Mouse (Mus musculus): Measurements from ENCODE around the gene Tprgl. TPM values are rescaled to one million over a fixed set of nuclear protein-coding genes. Genes with fewer than 3 reads are reported as not detected.

Gene Tprgl
- 247 and 337 TPM in 2 replicates for polyA plus RNA-seq (2012; rRNA removed)

DNA sequence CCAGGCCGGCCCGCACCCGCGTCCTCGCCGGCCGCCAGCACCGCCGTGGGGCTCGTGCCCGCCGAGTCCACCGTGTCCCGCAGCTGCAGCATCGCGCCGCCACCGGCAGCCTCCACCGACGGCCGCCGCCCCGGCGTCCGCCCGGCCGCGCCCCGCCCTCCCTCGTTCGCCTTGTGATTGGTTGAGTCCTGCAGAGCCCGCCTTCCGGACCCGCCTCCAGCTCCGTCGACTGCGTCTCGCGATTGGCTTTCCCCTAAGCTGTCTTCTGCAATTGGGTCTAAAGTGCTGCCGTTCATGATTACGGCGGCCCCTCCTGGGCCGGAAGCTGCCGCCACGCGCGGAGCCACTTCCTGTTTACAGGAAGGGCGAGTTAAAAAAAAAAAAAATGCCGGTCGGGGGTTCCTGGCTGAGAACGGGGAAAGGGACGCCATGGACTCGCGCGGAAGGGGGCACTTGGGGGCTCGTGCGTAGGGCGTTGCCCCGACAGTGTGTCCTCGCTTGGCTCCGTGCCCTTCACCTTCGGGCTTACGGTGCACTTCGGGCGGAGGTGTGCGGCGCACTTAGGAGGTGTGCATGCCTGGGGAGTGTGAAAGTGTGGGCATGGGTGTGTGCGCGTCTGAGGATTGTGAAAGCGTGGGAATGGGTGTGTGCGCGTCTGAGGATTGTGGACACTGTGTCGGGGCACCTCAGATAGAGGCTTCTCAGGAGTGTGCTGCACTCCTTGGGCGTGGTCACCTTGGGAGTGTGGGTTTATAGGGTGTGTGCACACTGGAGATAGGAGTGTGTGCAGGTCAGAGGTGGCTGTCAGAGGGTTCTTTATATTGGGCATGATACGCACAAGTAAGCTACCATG, at the start of gene Tprgl:
Gene Tprgl, minus strand, starts transcription at position 129 of the 853 bp plus-strand sequence.

DNA sequence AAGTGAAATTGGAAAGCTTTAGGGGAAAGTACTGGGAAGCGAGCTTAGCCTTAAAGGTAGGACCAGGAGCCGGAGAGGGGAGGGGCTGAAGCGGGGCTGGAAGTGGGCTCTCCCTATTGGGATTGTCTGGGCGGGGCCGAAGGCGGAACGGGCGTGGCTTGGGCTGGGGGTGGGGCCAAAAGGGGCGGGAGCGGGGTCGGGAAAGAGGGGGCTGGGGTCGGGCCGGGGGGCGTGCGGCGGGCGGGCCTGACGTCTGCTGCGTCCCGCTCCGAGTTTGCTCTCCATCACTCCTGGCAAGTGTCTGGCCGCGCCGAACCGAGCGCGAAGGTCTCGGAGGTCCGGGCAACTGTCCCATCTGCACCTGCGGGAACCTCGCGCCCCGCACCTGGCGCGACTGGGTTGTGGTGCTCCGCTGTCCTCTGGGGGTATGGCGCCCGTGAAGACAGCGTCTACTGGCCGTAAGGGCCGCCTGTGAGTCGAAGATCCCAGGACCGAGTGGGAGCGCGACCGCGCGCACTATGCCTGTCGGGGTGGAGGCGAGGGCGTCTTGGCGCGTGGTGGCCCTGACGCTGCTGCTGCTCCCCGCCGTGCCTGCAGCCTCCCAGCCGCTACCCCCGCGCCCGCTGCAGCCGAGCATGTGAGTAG, 10.2 kb upstream of the Tprgl start, which contains the start of gene Megf6:
Gene Megf6, plus strand, starts transcription at position 225 of the 645 bp plus-strand sequence.

DNA sequence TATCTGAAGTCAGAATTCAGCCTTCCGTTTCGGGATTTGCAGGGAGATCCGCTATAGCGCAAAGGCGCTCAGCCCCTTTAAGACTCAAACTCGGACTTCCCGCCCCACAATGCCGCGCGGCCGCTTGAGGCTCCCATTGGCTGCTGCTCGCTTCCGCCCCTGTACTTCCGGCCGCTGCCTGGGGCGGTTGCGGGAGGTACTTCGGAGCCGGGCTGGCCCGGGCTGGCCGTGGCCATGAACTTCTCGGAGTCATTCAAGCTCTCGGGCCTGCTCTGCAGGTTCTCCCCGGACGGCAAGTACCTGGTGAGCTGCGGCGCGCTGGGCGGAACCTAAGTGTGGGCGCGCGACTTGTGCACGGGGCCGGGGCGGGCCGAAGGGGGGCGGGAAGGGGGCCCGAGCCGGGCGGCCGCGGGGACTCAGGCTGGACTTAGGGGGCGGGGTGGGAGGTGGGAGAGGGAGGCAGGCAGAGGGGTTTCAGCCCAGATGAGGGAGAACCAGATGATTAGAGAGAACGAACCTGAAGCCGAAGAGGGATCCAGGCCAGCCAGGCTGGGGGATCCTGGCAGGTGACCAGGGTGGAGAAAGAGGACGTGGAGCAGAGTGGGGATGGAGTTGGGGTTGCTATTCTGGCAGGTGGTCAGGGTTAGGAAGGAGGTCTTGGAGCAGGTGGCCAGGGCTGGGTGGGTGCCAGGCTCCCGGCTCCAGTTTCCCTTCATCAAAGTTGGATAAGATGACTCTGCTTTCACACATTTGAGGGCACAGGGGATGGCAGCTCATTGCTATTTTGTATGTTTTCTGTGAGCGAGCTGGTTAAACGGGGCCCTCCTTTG, 18.0 kb downstream of the Tprgl start, which contains the start of gene Wrap73:
Gene Wrap73, plus strand, starts transcription at position 162 of the 830 bp plus-strand sequence.

DNA sequence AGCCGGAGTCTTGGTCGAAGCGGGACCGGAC, 20.5 kb downstream of the Tprgl start, which contains the start of gene Trp73:
Gene Trp73, minus strand, starts transcription at position 27 of the 31 bp plus-strand sequence.

Other genes with a start within 250 kb of the Tprgl start
- gene A430005L14Rik, start 203.4 kb downstream of the Tprgl start, polyA plus RNA-seq (2012; rRNA removed) = 58.1 and 69.9 TPM in 2 replicates
- 22.0 and 23.0 TPM in 2 replicates for gene Dffb, start 185.5 kb downstream of the Tprgl start, polyA plus RNA-seq (2012; rRNA removed)
- gene Cep104, start 185.5 kb downstream of the Tprgl start, polyA plus RNA-seq (2012; rRNA removed) = 18.8 and 19.7 TPM in 2 replicates
- 127 and 143 TPM in 2 replicates for gene Lrrc47, start 148.9 kb downstream of the Tprgl start, polyA plus RNA-seq (2012; rRNA removed)
- gene Smim1, start 134.4 kb downstream of the Tprgl start, polyA plus RNA-seq (2012; rRNA removed) = 150 and 188 TPM in 2 replicates
- gene Ccdc27, start 118.0 kb downstream of the Tprgl start, polyA plus RNA-seq (2012; rRNA removed) = not detected in 2 replicates
- 9.7 and 9.9 TPM in 2 replicates for gene Trp73, start 20.5 kb downstream of the Tprgl start, polyA plus RNA-seq (2012; rRNA removed)
- 43.3 and 45.2 TPM in 2 replicates for gene Wrap73, start 18.3 kb downstream of the Tprgl start, polyA plus RNA-seq (2012; rRNA removed)
- gene Megf6, start 10.1 kb upstream of the Tprgl start, polyA plus RNA-seq (2012; rRNA removed) = 25.5 and 31.1 TPM in 2 replicates
- 8.7 and 9.5 TPM in 2 replicates for gene Arhgef16, start 141.0 kb upstream of the Tprgl start, polyA plus RNA-seq (2012; rRNA removed)
- gene B230104I21Rik, start 175.5 kb upstream of the Tprgl start, polyA plus RNA-seq (2012; rRNA removed) = not detected in 2 replicates

All from ovary, adult 2 months (tissue).